Mouse (Mus musculus): ENCODE results near the gene Frrs1. TPM values are rescaled to one million over a fixed set of nuclear protein-coding genes. Genes with fewer than 3 reads are reported as not detected.

Gene Frrs1
- polyA plus RNA-seq, 1 experiment from 2014 or later: 11.1 TPM

DNA sequence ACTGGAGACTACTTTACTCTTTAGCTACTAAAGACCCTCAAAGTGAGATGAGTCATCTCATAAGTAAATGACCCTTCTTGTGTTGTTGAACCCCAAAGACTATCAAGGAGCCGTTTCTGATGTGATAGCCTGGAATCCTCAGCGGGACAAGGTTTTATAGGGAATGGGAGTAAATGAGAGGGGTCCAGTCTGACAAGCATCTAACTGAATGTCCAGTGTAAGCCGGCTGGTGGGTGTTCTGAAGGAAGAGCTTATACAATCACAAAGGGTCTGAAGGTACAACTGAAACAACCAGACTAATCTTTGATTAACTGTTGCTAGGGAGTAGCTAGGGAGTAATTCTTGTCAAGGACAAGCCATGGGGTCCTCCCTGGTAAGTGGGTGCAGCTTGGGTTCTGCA is 6.8 kb upstream of the Frrs1 start:
- Histone ChIP-seq H3K27me3 (no peaks in the 10 kb centered on the region), H3K9me3 (no peaks in the 10 kb centered on the region), H3K27ac (no peak overlapping the region), H3K4me2 (replicated peaks) (no peak overlapping the region), H3K4me1 (no peaks in the 10 kb centered on the region), H3K9ac (no peak overlapping the region), H3K36me3 (no peaks in the 10 kb centered on the region), H3K4me3 (no peak overlapping the region)
- WGBS: 91% methylated on average over 3 of the region's 3 CpGs
- no peak for ATAC-seq (ENCODE audit: insufficient number of reproducible peaks, insufficient read depth, low FRiP score, low TSS enrichment)

DNA sequence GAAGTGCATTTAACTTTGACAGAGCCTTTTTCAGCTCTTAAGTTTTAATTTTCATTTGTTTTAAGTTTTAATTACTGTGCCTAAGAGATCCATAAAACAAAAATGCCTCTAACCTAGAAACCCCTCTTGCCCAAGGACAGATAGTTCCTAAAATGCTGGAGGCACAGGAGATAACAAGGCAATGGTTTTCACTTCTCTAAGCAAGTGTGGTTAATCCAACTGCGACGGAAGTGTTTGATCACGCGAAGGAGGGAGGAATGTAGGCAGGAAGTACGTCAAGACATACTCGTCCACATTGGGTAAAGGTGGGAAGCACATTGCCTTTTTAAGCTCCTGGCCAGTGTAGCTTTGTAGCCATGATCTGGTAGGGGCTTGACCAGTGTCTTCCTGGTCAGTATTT is 1.7 kb upstream of the Frrs1 start:
- Histone ChIP-seq H3K27ac (no peak overlapping the region), H3K4me2 (replicated peaks) (no peak overlapping the region), H3K36me3 (no peaks in the 10 kb centered on the region), H3K4me1 (no peaks in the 10 kb centered on the region), H3K9me3 (no peaks in the 10 kb centered on the region), H3K27me3 (no peaks in the 10 kb centered on the region), H3K9ac (no peak overlapping the region), H3K4me3 (no peak overlapping the region)
- no peak for ATAC-seq (ENCODE audit: insufficient number of reproducible peaks, insufficient read depth, low FRiP score, low TSS enrichment)
- 72% methylated on average over 6 of the region's 6 CpGs for WGBS

DNA sequence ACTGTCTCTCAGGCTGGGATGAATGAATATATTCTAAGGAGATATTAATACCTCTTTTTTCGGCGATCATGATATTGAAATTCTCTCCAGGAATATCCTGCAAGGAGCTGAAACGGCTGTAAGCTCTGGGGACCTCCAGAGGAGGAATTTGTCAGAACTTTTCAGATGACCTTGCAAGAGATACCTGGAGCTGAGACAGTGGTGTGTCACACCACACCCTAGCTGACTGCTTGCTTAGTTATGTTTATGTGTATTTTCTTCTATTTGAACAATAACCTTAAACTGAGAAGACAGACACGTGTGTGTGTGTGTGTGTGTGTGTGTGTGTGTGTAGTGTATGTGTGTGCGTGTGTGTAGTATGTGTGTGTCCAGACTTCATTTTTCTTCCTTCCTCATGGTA is 488 bp downstream of the Frrs1 start:
- 75% methylated on average over 5 of the region's 5 CpGs for WGBS
- ATAC-seq (ENCODE audit: insufficient number of reproducible peaks, insufficient read depth, low FRiP score, low TSS enrichment): no peak
- Histone ChIP-seq H3K27ac (no peak overlapping the region), H3K4me1 (no peaks in the 10 kb centered on the region), H3K4me2 (replicated peaks) (no peak overlapping the region), H3K9ac (no peak overlapping the region), H3K9me3 (no peaks in the 10 kb centered on the region), H3K27me3 (no peaks in the 10 kb centered on the region), H3K36me3 (no peaks in the 10 kb centered on the region), H3K4me3 (no peak overlapping the region)

DNA sequence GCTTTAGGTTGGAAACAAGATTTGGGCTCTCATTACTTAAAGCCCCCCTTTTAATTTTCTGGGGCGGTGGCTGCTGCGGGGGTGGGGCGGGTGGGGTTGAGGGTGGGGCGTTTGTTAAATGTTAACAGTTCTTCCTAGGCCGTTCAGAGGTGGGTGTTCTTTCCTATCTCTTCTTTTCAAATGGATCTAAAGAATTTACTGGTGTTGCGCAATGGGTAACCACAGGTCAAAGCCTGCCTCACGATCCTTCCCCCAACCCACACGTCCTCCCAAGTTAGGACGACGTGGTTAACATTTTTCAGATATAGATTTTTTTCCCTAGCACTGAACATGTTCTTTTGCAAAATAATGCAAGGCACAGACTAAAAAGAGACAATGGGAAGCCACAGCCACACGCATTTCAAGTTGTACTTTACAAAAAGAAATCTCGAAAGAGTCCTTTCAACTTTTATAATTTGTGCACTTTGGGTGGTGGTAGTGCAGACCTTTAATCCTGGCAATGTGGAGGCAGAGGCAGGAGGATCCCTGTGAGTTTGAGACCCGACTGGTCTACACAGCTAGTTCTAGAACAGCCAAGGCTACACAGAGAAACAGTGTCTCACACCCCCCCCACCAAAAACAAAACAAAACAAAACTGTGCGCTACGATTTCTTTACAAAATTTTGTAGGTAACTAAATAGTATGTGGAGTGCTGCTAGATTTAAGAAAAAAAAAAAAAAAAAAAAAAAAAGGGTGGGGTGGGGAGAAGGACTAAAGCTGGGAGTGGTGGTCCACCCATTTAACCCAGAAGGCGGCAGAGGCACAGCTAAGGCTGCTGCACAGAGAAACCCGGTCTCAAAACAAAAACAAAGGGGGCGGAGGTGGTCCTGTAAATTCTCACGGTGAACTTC is 1.3 kb downstream of the Frrs1 start:
- Histone ChIP-seq H3K4me2 (replicated peaks) (peak overlapping the region; percentile 78), H3K9me3 (no peaks in the 10 kb centered on the region), H3K36me3 (no peaks in the 10 kb centered on the region), H3K27ac (no peak overlapping the region), H3K4me1 (no peaks in the 10 kb centered on the region), H3K27me3 (no peaks in the 10 kb centered on the region), H3K4me3 (peak overlapping the region; percentile 49), H3K9ac (no peak overlapping the region)
- 68% methylated on average over 19 of the region's 19 CpGs for WGBS
- 0 out of 2 replicates have a peak, but pooled peaks have one; percentile 11 for ATAC-seq (ENCODE audit: insufficient number of reproducible peaks, insufficient read depth, low FRiP score, low TSS enrichment)

- H3K4me3 ChIP-seq: peak overlapping the region; percentile 49
- 16% methylated on average over 4 of the region's 4 CpGs for WGBS
- H3K36me3 ChIP-seq: no peaks in the 10 kb centered on the region
- H3K4me1 ChIP-seq: no peaks in the 10 kb centered on the region
- H3K4me2 ChIP-seq (replicated peaks): peak overlapping the region; percentile 78
- no peaks in the 10 kb centered on the region for H3K27me3 ChIP-seq
- peak overlapping the region; percentile 37 for H3K9ac ChIP-seq
- H3K9me3 ChIP-seq: no peaks in the 10 kb centered on the region
- ATAC-seq (ENCODE audit: insufficient number of reproducible peaks, insufficient read depth, low FRiP score, low TSS enrichment): 0 out of 2 replicates have a peak, but pooled peaks have one; percentile 25
- no peak overlapping the region for H3K27ac ChIP-seq
These were observed 1.9 kb downstream of the Frrs1 start for GRCm38 (mm10) chr3:116861223-116861539.

- Histone ChIP-seq H3K27ac (0 out of 2 replicates have a peak overlapping the region, but pooled peaks have one; percentile 42), H3K36me3 (no peaks in the 10 kb centered on the region)
These were observed 2.3 kb downstream of the Frrs1 start for GRCm38 (mm10) chr3:116861540-116862067.

DNA sequence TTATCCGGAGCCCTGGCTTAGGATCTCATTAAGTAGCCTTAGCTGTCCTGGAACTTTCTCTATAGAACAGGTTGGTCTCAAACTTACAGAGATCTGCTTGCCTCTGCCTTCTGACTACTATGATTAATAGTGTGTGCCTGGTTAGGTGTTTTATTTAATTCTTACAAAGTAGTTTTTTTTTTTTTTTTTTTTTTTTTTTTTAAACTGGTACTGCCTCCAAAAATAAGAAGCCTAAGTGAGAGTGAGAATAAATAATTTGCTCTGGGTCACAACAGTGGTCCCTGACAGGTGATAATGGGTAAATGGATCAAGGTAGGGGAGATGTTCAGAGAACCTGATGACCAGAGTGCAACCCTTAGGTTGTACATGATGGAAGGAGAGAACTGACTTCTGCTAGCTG is 3.4 kb downstream of the Frrs1 start:
- 64% methylated on average over 1 of the region's 1 CpGs for WGBS
- Histone ChIP-seq H3K27ac (no peak overlapping the region), H3K36me3 (no peaks in the 10 kb centered on the region), H3K9me3 (no peaks in the 10 kb centered on the region), H3K4me1 (no peaks in the 10 kb centered on the region), H3K4me3 (no peak overlapping the region), H3K9ac (no peak overlapping the region), H3K4me2 (replicated peaks) (no peak overlapping the region), H3K27me3 (no peaks in the 10 kb centered on the region)
- no peak for ATAC-seq (ENCODE audit: insufficient number of reproducible peaks, insufficient read depth, low FRiP score, low TSS enrichment)

More at GRCm38 (mm10) chr3:116861540-116862067, 2.3 kb downstream of the Frrs1 start:
- H3K27me3 ChIP-seq: no peaks in the 10 kb centered on the region
- peak overlapping the region; percentile 49 for H3K4me3 ChIP-seq
- no peaks in the 10 kb centered on the region for H3K9me3 ChIP-seq
- H3K9ac ChIP-seq: peak overlapping the region; percentile 37
- H3K4me1 ChIP-seq: no peaks in the 10 kb centered on the region
- peak overlapping the region; percentile 78 for H3K4me2 ChIP-seq (replicated peaks)
- 4% methylated on average over 25 of the region's 25 CpGs for WGBS
- peak; percentile 82 for ATAC-seq (ENCODE audit: insufficient number of reproducible peaks, insufficient read depth, low FRiP score, low TSS enrichment)

- no peaks in the 10 kb centered on the region for H3K4me1 ChIP-seq
- no peaks in the 10 kb centered on the region for H3K9me3 ChIP-seq
- H3K4me2 ChIP-seq (replicated peaks): no peak overlapping the region
- no peak for ATAC-seq (ENCODE audit: insufficient number of reproducible peaks, insufficient read depth, low FRiP score, low TSS enrichment)
- WGBS: 76% methylated on average over 5 of the region's 5 CpGs
- no peak overlapping the region for H3K9ac ChIP-seq
- H3K4me3 ChIP-seq: no peak overlapping the region
- H3K27me3 ChIP-seq: no peaks in the 10 kb centered on the region
- no peaks in the 10 kb centered on the region for H3K36me3 ChIP-seq
- H3K27ac ChIP-seq: no peak overlapping the region
These were observed 5.2 kb downstream of the Frrs1 start for GRCm38 (mm10) chr3:116864421-116864820.

GRCm38 (mm10) chr3:116865199-116865636 is 6.0 kb downstream of the Frrs1 start:
- H3K4me2 ChIP-seq (replicated peaks): no peak overlapping the region
- ATAC-seq (ENCODE audit: insufficient number of reproducible peaks, insufficient read depth, low FRiP score, low TSS enrichment): no peak
- H3K9me3 ChIP-seq: no peaks in the 10 kb centered on the region
- no peak overlapping the region for H3K4me3 ChIP-seq
- H3K27ac ChIP-seq: no peak overlapping the region
- no peaks in the 10 kb centered on the region for H3K27me3 ChIP-seq
- 67% methylated on average over 1 of the region's 1 CpGs for WGBS
- H3K36me3 ChIP-seq: no peaks in the 10 kb centered on the region
- H3K4me1 ChIP-seq: no peaks in the 10 kb centered on the region
- no peak overlapping the region for H3K9ac ChIP-seq

- no peak overlapping the region for H3K27ac ChIP-seq
- no peak for ATAC-seq (ENCODE audit: insufficient number of reproducible peaks, insufficient read depth, low FRiP score, low TSS enrichment)
- H3K9ac ChIP-seq: no peak overlapping the region
- no peak overlapping the region for H3K4me2 ChIP-seq (replicated peaks)
- H3K4me3 ChIP-seq: no peak overlapping the region
- no peaks in the 10 kb centered on the region for H3K4me1 ChIP-seq
- H3K9me3 ChIP-seq: no peaks in the 10 kb centered on the region
- no peaks in the 10 kb centered on the region for H3K27me3 ChIP-seq
- H3K36me3 ChIP-seq: no peaks in the 10 kb centered on the region
- 47% methylated on average over 3 of the region's 3 CpGs for WGBS
These were observed 11.1 kb downstream of the Frrs1 start for GRCm38 (mm10) chr3:116870372-116870771.

- 94% methylated on average over 14 of the region's 14 CpGs for WGBS
- no peak overlapping the region for H3K4me2 ChIP-seq (replicated peaks)
- no peaks in the 10 kb centered on the region for H3K36me3 ChIP-seq
- no peak overlapping the region for H3K27ac ChIP-seq
- ATAC-seq (ENCODE audit: insufficient number of reproducible peaks, insufficient read depth, low FRiP score, low TSS enrichment): no peak
- H3K27me3 ChIP-seq: no peaks in the 10 kb centered on the region
- H3K4me3 ChIP-seq: no peak overlapping the region
- H3K9ac ChIP-seq: no peak overlapping the region
- no peaks in the 10 kb centered on the region for H3K4me1 ChIP-seq
- no peaks in the 10 kb centered on the region for H3K9me3 ChIP-seq
These were observed 23.1 kb downstream of the Frrs1 start for GRCm38 (mm10) chr3:116882221-116882960.

- Histone ChIP-seq H3K27ac (no peak overlapping the region), H3K9me3 (no peaks in the 10 kb centered on the region), H3K4me3 (no peak overlapping the region), H3K36me3 (no peaks in the 10 kb centered on the region), H3K9ac (no peak overlapping the region), H3K4me1 (no peaks in the 10 kb centered on the region), H3K4me2 (replicated peaks) (no peak overlapping the region), H3K27me3 (no peaks in the 10 kb centered on the region)
- WGBS: 89% methylated on average over 8 of the region's 8 CpGs
- no peak for ATAC-seq (ENCODE audit: insufficient number of reproducible peaks, insufficient read depth, low FRiP score, low TSS enrichment)
These were observed 25.7 kb downstream of the Frrs1 start for GRCm38 (mm10) chr3:116884941-116885340.

All from embryonic facial prominence, embryonic 12.5 days (tissue).